Mouse (Mus musculus) brown adipose tissue, adult 24 weeks (tissue): ENCODE results near the gene Prmt9. TPM values are rescaled to one million over a fixed set of nuclear protein-coding genes. Genes with fewer than 3 reads are reported as not detected.

Experiments
- H3K27ac ChIP-seq: fragments of 200-500 bp; replicated peaks from 2 replicates; pipeline ENCODE4 v1.5.1; 2012; ENCODE audit warnings: low read depth, mild to moderate bottlenecking, low read length
- H3K4me1 ChIP-seq: fragments of 200-500 bp; 2 replicates; pipeline ENCODE4 v1.6.1; 2012; ENCODE audit warnings: low read length, mixed read lengths; ENCODE audit not compliant: control insufficient read depth, insufficient read depth, insufficient read length
- H3K4me3 ChIP-seq: fragments of 200-500 bp; 2 replicates; pipeline ENCODE4 v1.5.1; 2012; ENCODE audit warnings: low read depth, mild to moderate bottlenecking, low read length, moderate library complexity; ENCODE audit not compliant: insufficient read depth
- polyA plus RNA-seq: library from polyadenylated mRNA; stranded (reverse); fragments of >200 nt; gene quantifications from 2 replicates; pipeline ENCODE4 v1.2.4, GENCODE M21; 2012; ENCODE audit not compliant: missing spikeins, insufficient read depth, insufficient read length

The Prmt9 gene
- polyA plus RNA-seq, 1 experiment, result 6.5 TPM

GRCm38 (mm10) chr8:77520601-77521000, 28.6 kb upstream of the Prmt9 start:
- H3K27ac ChIP-seq, result no peak overlapping the region
- peaks cover 3% of the 10 kb centered on the region; the same call in 1 of the 2 replicates for H3K4me1 ChIP-seq
- no peak overlapping the region for H3K4me3 ChIP-seq

GRCm38 (mm10) chr8:77521028-77521785, 28.0 kb upstream of the Prmt9 start:
- Histone ChIP-seq H3K4me3 (no peak overlapping the region), H3K27ac (no peak overlapping the region), H3K4me1 (peaks cover 3% of the 10 kb centered on the region; the same call in 1 of the 2 replicates)

GRCm38 (mm10) chr8:77522984-77523383, 26.2 kb upstream of the Prmt9 start:
- H3K27ac ChIP-seq, result no peak overlapping the region
- H3K4me1 ChIP-seq, result 0 out of 2 replicates have a peak, but pooled peaks cover 3% of the 10 kb centered on the region
- H3K4me3 ChIP-seq, result no peak overlapping the region

- Histone ChIP-seq H3K4me1 (no peaks in the 10 kb centered on the region), H3K27ac (no peak overlapping the region), H3K4me3 (no peak overlapping the region)
Measured at GRCm38 (mm10) chr8:77524018-77524615, 25.1 kb upstream of the Prmt9 start.

GRCm38 (mm10) chr8:77524906-77525305, 24.3 kb upstream of the Prmt9 start:
- no peak overlapping the region for H3K4me3 ChIP-seq
- no peaks in the 10 kb centered on the region for H3K4me1 ChIP-seq
- no peak overlapping the region for H3K27ac ChIP-seq

GRCm38 (mm10) chr8:77526130-77526529, 23.1 kb upstream of the Prmt9 start:
- no peaks in the 10 kb centered on the region for H3K4me1 ChIP-seq
- H3K27ac ChIP-seq, result no peak overlapping the region
- H3K4me3 ChIP-seq, result no peak overlapping the region

- Histone ChIP-seq H3K4me3 (no peak overlapping the region), H3K4me1 (no peaks in the 10 kb centered on the region), H3K27ac (no peak overlapping the region)
Measured at GRCm38 (mm10) chr8:77534358-77534992, 14.7 kb upstream of the Prmt9 start.

GRCm38 (mm10) chr8:77535026-77535595, 14.1 kb upstream of the Prmt9 start:
- no peak overlapping the region for H3K27ac ChIP-seq
- H3K4me1 ChIP-seq, result no peaks in the 10 kb centered on the region
- H3K4me3 ChIP-seq, result no peak overlapping the region

- Histone ChIP-seq H3K4me1 (no peaks in the 10 kb centered on the region), H3K27ac (no peak overlapping the region), H3K4me3 (no peak overlapping the region)
Measured at GRCm38 (mm10) chr8:77536821-77537220, 12.4 kb upstream of the Prmt9 start.

- Histone ChIP-seq H3K27ac (no peak overlapping the region), H3K4me3 (no peak overlapping the region), H3K4me1 (no peaks in the 10 kb centered on the region)
Measured at GRCm38 (mm10) chr8:77538256-77538655, 10.9 kb upstream of the Prmt9 start.

- no peak overlapping the region for H3K27ac ChIP-seq
- no peaks in the 10 kb centered on the region for H3K4me1 ChIP-seq
- H3K4me3 ChIP-seq, result no peak overlapping the region
Measured at GRCm38 (mm10) chr8:77543152-77543777, 5.9 kb upstream of the Prmt9 start.

- no peaks in the 10 kb centered on the region for H3K4me1 ChIP-seq
- H3K27ac ChIP-seq, result no peak overlapping the region
- H3K4me3 ChIP-seq, result no peak overlapping the region
Measured at GRCm38 (mm10) chr8:77544428-77544827, 4.8 kb upstream of the Prmt9 start.

- no peak overlapping the region for H3K27ac ChIP-seq
- H3K4me3 ChIP-seq, result no peak overlapping the region
- no peaks in the 10 kb centered on the region for H3K4me1 ChIP-seq
Measured at GRCm38 (mm10) chr8:77545616-77546015, 3.6 kb upstream of the Prmt9 start.

- H3K27ac ChIP-seq, result peak overlapping the region; percentile 58; the same call in 1 of the 2 replicates
- peak overlapping the region; percentile 97 for H3K4me3 ChIP-seq
- no peaks in the 10 kb centered on the region for H3K4me1 ChIP-seq
Measured at GRCm38 (mm10) chr8:77549881-77550580, 834 bp downstream of the Prmt9 start.
